Mouse (Mus musculus) adrenal gland, postnatal 36 days (tissue): ENCODE measurements at regions not wholly inside any gene's neighbourhood (a gene's known extent, or its start where the extent isn't known, plus 50 kb on each side); places are given as distances from the start of the nearest gene placed in this dataset.

ENCODE experiments used
- DNase-seq, 2 experiments: peaks; one replicate each; pipeline ENCODE4 v3.0.0; 2021; ENCODE audit warnings: mixed read lengths in 1 of 2

DNA sequence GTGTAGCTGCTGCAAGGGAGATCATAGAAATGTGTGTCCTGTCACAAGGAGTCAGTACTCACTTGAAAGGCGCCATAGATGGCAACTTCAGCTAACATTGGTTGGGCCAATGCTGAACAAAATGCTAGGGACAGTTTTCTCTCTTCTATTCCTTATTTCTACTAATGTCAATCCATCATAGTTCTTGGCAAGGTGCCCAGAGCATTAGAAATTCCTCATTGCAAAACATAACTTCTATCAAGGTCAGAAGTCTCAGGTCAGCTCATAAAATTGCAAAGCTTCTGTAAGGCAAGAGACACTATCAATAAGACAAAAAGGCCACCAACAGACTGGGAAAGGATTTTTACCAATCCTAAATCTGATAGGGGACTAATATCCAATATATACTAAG lies 106.3 kb downstream of the D1Ertd622e start:
- peak in 1 of 2 experiments; percentile 38 for DNase-seq

DNA sequence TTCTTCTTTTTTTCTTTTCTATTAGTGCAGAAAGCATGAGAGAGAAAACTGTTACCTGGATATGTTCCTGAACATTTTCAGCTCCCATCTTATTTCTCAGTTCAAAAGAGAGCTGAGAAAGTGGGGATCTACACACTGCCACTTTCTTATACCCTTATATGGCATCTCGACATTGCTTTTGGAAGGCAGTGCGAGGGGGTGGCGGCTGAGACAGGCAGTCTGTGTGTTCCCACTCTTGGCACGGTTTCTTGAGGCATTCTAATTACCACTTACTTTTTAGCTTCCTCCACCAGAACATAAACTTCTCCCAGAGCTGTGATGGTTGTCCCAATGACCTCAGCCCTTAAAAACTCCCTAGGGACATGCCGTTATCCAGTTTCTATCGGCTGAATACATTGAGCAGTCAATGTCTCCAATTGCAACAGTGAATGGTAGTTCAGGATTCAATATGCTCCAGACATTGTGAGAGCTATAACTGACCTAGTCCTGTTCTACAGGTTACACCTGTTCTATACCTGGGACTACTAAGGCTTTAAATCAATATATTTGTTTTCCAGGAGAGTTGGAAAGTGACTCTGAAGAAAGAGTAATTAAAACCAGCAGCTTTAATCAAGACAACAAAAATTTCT lies 106.8 kb downstream of the D1Ertd622e start:
- DNase-seq: no peak

GRCm38 (mm10) chr1:97553485-97554474 lies 108.1 kb downstream of the D1Ertd622e start:
- no peak for DNase-seq

- peak in 1 of 2 experiments; percentile 2 for DNase-seq
Measured at GRCm38 (mm10) chr1:97552886-97553285, 109.0 kb downstream of the D1Ertd622e start.

- DNase-seq: no peak
Measured at GRCm38 (mm10) chr1:97541162-97541493, 120.7 kb downstream of the D1Ertd622e start.

- DNase-seq: no peak
Measured at GRCm38 (mm10) chr1:97540291-97541161, 121.3 kb downstream of the D1Ertd622e start.

DNA sequence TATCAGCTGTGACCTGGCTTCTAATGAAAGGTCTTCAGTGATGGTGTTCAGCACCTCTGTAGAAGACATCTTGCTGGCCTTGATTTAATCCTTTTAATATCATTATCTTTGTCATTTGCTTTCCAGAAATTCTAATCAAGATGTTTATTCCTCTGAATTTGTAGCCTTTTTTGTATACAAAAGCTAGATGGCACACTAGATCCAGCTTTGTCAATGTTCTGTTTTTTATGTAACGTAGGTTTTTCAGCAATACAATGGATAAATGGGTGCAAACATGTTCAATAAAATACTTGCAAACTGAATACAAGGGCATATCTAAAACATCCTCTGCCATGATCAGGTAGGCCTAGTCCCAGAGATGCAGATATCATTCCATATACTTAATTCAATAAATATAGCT lies 165.0 kb downstream of the D1Ertd622e start:
- DNase-seq: no peak

DNA sequence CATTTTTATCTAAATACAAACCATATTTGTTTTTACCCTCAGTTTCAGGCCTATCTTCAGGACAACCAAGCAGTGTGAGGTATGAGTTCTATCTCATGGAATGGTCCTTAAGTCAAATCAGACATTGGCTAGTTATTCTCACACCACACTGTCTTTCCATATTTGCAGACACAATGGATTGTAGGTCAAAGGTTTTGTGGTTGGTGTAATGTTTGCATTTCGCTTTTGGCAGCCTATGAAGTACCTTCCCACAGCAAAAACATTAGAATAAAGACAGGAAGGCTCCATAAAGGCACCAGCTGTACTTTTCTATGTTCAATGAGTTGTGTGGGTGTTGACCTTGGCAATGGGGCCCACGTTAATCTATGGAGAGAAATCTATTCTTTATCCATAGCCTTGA lies 182.0 kb downstream of the D1Ertd622e start:
- no peak for DNase-seq
